Mouse (Mus musculus) limb, embryonic 11.5 days (tissue): ENCODE data around the gene Megf8. TPM values are rescaled to one million over a fixed set of nuclear protein-coding genes. Genes with fewer than 3 reads are reported as not detected.
"Not testable (repeated sequence)": the region's sequence is repeated elsewhere in the genome, so short reads cannot be mapped to it uniquely, and the experiment has no call there.

ENCODE experiments used
- ATAC-seq: fragments of 200-750 bp; cut with Nextera tagmentation; 2 replicates; pipeline ENCODE4 v1.8.0; 2017; ENCODE audit warnings: low read depth; ENCODE audit not compliant: insufficient number of reproducible peaks, low FRiP score, low TSS enrichment
- DNase-seq: peaks from one replicate; pipeline ENCODE4 v3.0.0-alpha.2; 2015; ENCODE audit warnings: low spot score
- H3K27ac ChIP-seq: fragments of 300-500 bp; sonication (generic); replicated peaks from 2 replicates; pipeline ENCODE4 v1.5.1; 2014; ENCODE audit warnings: low read depth, mild to moderate bottlenecking, low read length
- H3K27me3 ChIP-seq: fragments of 300-500 bp; sonication (generic); 2 replicates; pipeline ENCODE4 v1.6.1; 2014; ENCODE audit warnings: mild to moderate bottlenecking, low read length, mixed read lengths; ENCODE audit not compliant: control insufficient read depth, insufficient read depth
- H3K36me3 ChIP-seq: fragments of 300-500 bp; sonication (generic); 2 replicates; pipeline ENCODE4 v1.6.1; 2014; ENCODE audit warnings: mild to moderate bottlenecking, low read length, moderate library complexity, mixed read lengths; ENCODE audit not compliant: control insufficient read depth, insufficient read depth
- H3K4me1 ChIP-seq: fragments of 300-500 bp; sonication (generic); 2 replicates; pipeline ENCODE4 v1.6.1; 2014; ENCODE audit warnings: low read length, mixed read lengths; ENCODE audit not compliant: control insufficient read depth, insufficient read depth
- H3K4me2 ChIP-seq: fragments of 300-500 bp; sonication (generic); 2 replicates; pipeline ENCODE4 v1.6.1; 2014; ENCODE audit warnings: low read depth, mild to moderate bottlenecking, moderate library complexity; ENCODE audit not compliant: severe bottlenecking
- H3K4me3 ChIP-seq: fragments of 300-500 bp; sonication (generic); 2 replicates; pipeline ENCODE4 v1.5.1; 2014; ENCODE audit warnings: low read depth, low read length
- H3K9ac ChIP-seq: fragments of 300-500 bp; sonication (generic); 2 replicates; pipeline ENCODE4 v1.6.1; 2014; ENCODE audit warnings: mild to moderate bottlenecking, low read length
- H3K9me3 ChIP-seq: fragments of 300-500 bp; sonication (generic); 2 replicates; pipeline ENCODE4 v1.6.1; 2016; ENCODE audit warnings: low read length; ENCODE audit not compliant: control insufficient read depth
- WGBS: fragments of 180-500 bp; shearing (Covaris S2); extraction: QIAGEN DNeasy Blood & Tissue Kit; methylation state at CpG from one replicate; pipeline ENCODE4 v1.1.7; 2014; 5-methylcytosine and 5-hydroxymethylcytosine counted together
- polyA plus RNA-seq: library from polyadenylated mRNA; unstranded; fragments of >200 nt; fragmentation: Nextera tagmentation; extraction: Ambion mirVana; gene quantifications from 2 replicates; pipeline ENCODE4 v1.2.1, GENCODE M21; 2014

Megf8 gene
- polyA plus RNA-seq, 1 experiment from 2014 or later = 14.4 TPM

DNA sequence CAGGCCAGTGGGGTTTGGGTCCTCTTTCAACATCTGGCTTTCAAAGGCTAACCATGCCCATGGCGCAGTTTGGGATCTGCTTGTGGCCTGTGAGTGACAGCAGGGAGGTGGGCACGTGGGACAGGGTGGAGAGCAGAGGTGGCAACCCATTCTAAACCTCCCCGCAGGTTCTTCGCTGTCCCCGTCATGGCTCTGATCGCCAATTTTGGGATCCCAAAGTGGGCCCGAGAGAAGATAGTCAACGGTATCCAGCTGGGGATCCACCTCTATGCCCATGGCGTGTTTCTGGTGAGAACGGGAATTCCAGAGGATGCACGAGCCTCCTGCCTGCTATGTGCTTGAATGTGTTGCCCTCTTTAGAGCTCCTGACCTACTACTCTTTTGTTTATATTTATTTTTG is 5.8 kb upstream of the Megf8 start:
- no peaks in the 10 kb centered on the region for H3K36me3 ChIP-seq
- H3K9ac ChIP-seq = no peak overlapping the region
- H3K9me3 ChIP-seq = no peaks in the 10 kb centered on the region
- no peak for ATAC-seq
- peaks cover 37% of the 10 kb centered on the region for H3K27me3 ChIP-seq
- no peak for DNase-seq
- no peak overlapping the region for H3K27ac ChIP-seq
- H3K4me2 ChIP-seq = no peak overlapping the region
- WGBS = 83% methylated on average over 11 of the region's 11 CpGs
- no peak overlapping the region for H3K4me3 ChIP-seq
- peaks cover 12% of the 10 kb centered on the region for H3K4me1 ChIP-seq

DNA sequence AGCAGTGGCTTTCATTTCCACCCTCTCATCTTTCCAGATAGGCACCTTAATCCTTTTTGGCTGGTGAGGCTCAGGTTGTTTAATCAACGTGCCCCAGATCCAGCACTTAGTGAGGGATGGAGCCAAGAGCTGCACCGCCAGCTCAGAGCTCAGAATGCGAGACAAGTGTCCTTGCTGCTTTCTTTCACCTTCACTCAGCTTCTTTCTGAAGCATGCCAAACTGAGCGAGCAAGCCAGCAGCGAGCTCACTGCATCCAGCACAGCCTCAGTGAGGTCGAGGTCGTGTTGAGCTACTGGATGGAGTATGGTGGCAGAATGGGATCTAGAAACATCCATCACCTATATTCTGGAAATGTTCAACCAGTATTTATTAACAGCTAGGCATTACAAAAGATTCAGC is 3.6 kb upstream of the Megf8 start:
- peaks cover 30% of the 10 kb centered on the region for H3K27me3 ChIP-seq
- peaks cover 18% of the 10 kb centered on the region for H3K4me1 ChIP-seq
- ATAC-seq (no peak), DNase-seq (no peak)
- H3K36me3 ChIP-seq = no peaks in the 10 kb centered on the region
- H3K4me2 ChIP-seq = no peak overlapping the region
- 56% methylated on average over 7 of the region's 7 CpGs for WGBS
- no peak overlapping the region for H3K4me3 ChIP-seq
- no peak overlapping the region for H3K9ac ChIP-seq
- H3K9me3 ChIP-seq = no peaks in the 10 kb centered on the region
- H3K27ac ChIP-seq = no peak overlapping the region

DNA sequence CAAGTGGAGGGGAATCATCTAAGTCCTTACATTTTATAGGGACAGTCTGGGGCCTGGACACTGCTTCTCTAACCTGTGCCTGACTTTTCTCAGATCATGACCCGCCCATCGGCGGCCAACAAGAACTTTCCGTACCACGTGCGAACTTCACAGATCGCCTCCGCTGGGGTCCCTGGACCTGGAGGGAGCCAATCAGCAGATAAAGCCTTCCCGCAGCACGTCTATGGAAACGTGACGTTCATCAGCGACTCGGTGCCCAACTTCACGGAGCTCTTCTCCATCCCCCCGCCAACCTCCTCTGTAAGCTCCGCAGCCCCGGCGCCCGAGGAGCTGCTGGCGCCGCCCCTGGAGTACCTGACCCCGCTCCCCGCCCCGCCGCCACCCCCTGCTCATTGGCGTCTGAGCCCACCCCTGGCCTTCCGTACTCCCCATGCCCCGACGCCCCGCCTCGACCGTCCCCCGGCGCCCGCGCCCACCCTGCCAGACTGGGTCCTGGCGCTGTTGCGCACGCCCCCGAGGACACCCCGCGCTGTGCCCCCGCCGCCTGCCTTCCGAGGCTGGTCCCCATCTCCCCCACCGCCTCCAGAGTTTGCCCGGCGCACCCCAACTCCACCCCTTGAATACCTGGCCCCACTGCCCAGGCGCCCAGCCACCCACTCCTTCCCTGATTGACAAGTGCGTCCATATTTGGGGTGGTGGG is 2.2 kb upstream of the Megf8 start:
- Histone ChIP-seq H3K27ac (no peak overlapping the region), H3K4me1 (peaks cover 18% of the 10 kb centered on the region), H3K4me2 (peak overlapping the region; percentile 83), H3K9me3 (no peaks in the 10 kb centered on the region), H3K36me3 (no peaks in the 10 kb centered on the region), H3K9ac (peak overlapping the region; percentile 34; the same call in 1 of the 2 replicates), H3K27me3 (peaks cover 30% of the 10 kb centered on the region), H3K4me3 (peak overlapping the region; percentile 34)
- DNase-seq (peak; percentile 35), ATAC-seq (no peak)
- WGBS = 2% methylated on average over 47 of the region's 51 CpGs

DNA sequence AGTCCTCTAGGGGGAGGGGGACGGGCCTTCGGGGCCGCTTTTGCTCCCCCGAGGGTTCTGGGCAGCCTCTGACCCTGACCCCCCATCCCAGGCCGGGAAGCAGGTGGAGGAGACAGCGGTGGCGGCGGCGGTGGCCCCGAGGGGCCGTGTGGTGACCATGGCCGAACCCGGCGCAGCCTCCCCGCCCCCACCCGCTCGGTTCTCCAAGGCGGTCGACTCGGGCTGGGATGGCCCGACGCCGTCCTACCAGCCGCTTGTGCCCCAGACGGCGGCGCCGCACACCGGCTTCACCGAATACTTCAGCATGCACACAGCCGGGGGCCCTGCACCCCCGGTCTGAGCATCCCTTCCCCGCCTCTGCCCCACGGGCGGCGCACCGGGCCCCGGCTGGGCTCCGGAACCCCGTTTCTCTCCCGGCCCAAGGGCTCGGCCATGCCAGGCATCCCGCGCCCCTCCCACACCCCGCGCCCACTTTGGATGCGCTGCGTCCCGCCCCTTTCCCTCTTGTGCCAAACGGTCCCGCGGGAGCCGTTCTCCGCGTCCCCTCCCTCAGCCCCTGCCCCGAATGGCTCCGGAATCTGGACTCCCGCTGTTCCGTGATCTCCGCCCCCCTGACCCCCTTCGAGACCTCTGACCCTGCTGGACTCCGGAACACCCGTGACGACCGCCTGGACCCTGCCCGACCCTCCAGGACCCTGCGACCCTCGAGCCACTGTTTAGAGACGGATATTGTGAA is 1.5 kb upstream of the Megf8 start:
- under 1% methylated on average over 58 of the region's 69 CpGs for WGBS
- H3K27me3 ChIP-seq = peaks cover 30% of the 10 kb centered on the region

DNA sequence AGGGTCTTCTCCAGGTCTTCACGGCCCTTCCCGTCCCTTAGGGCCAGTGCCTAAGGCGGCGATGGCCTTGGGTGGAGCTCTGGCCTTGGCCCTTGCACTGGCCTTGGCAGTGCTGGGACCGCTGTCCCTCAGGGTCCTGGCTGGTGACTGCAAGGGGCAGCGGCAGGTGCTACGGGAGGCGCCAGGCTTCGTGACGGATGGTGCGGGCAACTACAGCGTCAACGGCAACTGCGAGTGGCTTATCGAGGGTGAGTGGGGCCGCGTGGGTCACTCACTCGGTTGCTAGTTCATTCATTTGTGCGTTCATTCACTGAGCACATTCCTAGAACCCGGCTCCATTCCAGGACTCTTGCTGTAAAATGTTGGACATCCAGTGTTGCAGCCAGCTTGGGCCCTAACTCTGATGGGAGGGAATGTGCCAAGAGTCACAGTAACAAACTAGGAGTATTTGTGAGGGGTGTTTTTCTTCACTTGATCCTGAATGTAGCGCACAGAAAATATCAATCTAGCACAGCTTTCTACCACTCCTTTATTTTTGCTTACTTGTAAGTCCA is 559 bp downstream of the Megf8 start:
- no peak for ATAC-seq
- peak overlapping the region; percentile 66 for H3K4me3 ChIP-seq
- peak overlapping the region; percentile 99 for H3K4me2 ChIP-seq
- no peaks in the 10 kb centered on the region for H3K9me3 ChIP-seq
- peaks cover 28% of the 10 kb centered on the region for H3K27me3 ChIP-seq
- peak overlapping the region; percentile 76 for H3K27ac ChIP-seq
- H3K36me3 ChIP-seq = no peaks in the 10 kb centered on the region
- no peak for DNase-seq
- 13% methylated on average over 21 of the region's 21 CpGs for WGBS
- peak overlapping the region; percentile 85 for H3K9ac ChIP-seq
- H3K4me1 ChIP-seq = peaks cover 26% of the 10 kb centered on the region

More for the DNA sequence above, 1.5 kb upstream of the Megf8 start:
- Histone ChIP-seq H3K4me1 (peaks cover 18% of the 10 kb centered on the region), H3K9me3 (no peaks in the 10 kb centered on the region), H3K36me3 (no peaks in the 10 kb centered on the region), H3K27ac (no peak overlapping the region), H3K4me3 (peak overlapping the region; percentile 34), H3K4me2 (peak overlapping the region; percentile 83), H3K9ac (peak overlapping the region; percentile 43; the same call in 1 of the 2 replicates)
- ATAC-seq (no peak), DNase-seq (peak; percentile 43)

DNA sequence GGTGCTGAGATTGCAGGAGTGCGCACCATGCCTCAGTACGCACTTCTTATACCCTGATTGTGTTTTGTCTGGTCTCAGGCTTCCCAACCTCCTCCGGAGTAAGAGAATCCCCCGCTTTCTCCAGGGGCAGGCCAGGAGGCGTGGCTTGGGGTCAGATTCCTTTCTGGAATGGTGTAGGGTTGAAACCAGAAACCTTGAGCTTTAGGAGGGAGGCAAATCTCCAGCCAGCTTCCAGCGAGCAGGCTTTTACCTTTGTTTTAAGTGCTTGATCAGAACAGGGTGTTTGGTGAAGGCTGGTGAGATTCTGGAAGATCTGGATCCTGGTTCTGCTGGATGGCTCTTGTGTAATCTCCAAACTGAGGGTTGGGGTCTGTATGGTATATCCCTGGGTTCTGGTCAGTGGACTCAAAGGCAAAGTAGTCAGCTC is 5.1 kb downstream of the Megf8 start:
- peaks cover 19% of the 10 kb centered on the region for H3K4me1 ChIP-seq
- peak overlapping the region; percentile 39; the same call in 1 of the 2 replicates for H3K9ac ChIP-seq
- ATAC-seq = peak; percentile 89
- peak; percentile 88 for DNase-seq
- 1% methylated on average over 6 of the region's 6 CpGs for WGBS
- H3K4me2 ChIP-seq = peak overlapping the region; percentile 32
- peak overlapping the region; percentile 20 for H3K4me3 ChIP-seq
- peak overlapping the region; percentile 93 for H3K27ac ChIP-seq
- H3K27me3 ChIP-seq = no peaks in the 10 kb centered on the region
- no peaks in the 10 kb centered on the region for H3K36me3 ChIP-seq
- H3K9me3 ChIP-seq = no peaks in the 10 kb centered on the region

DNA sequence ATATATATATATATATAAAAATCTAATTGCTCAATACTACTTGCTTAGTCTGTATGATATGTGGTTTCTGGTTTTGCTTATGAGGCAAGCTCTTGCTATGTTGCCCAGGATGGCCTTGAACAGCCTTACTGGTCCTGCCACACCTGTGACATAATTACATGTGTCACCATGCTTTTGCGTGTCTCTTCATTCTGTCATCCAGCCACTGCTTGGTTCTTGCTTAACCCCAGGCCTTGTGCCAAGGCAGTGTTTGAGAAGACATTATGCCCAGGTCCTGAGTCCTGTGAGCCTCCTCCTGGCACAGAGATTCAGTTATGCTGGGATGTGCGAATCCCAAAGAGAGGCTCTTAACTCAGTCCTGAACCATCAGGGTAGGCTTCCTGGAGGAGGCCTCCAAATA is 6.3 kb downstream of the Megf8 start:
- 0 out of 2 replicates have a peak overlapping the region, but pooled peaks have one; percentile 30 for H3K27ac ChIP-seq
- DNase-seq (no peak), ATAC-seq (no peak)
- no peaks in the 10 kb centered on the region for H3K27me3 ChIP-seq
- no peak overlapping the region for H3K9ac ChIP-seq
- H3K4me3 ChIP-seq = no peak overlapping the region
- H3K4me1 ChIP-seq = peaks cover 12% of the 10 kb centered on the region
- H3K36me3 ChIP-seq = 0 out of 2 replicates have a peak, but pooled peaks cover 2% of the 10 kb centered on the region
- H3K4me2 ChIP-seq = no peak overlapping the region
- H3K9me3 ChIP-seq = no peaks in the 10 kb centered on the region
- WGBS = 92% methylated on average over 2 of the region's 2 CpGs

DNA sequence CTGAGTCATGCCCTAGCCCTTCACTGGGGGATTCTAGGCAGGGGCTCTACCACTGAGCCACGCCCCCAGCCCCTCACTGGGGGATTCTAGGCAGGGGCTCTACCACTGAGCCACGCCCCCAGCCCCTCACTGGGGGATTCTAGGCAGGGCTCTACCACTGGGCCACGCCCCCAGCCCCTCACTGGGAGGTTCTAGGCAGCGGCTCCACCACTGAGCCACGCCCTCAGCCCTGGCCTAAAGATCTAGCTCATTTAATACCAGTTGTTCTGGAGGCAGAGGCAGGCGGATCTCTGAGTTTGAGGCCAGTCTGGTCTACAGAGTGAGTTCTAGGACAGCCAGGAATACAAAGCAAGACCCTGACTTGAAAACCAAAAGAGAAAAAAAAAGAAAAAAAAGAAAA is 8.5 kb downstream of the Megf8 start:
- not testable (repeated sequence) for H3K9me3 ChIP-seq, H3K27ac ChIP-seq, H3K27me3 ChIP-seq, H3K36me3 ChIP-seq, H3K9ac ChIP-seq, DNase-seq, H3K4me3 ChIP-seq, ATAC-seq, H3K4me2 ChIP-seq
- 92% methylated on average over 5 of the region's 6 CpGs for WGBS
- H3K4me1 ChIP-seq = peaks cover 12% of the 10 kb centered on the region
